Mouse (Mus musculus) C3H10T1/2 (cell line): ENCODE data around the gene Nat14. TPM values are rescaled to one million over a fixed set of nuclear protein-coding genes. Genes with fewer than 3 reads are reported as not detected.

Experiments used
- polyA plus RNA-seq, 2 experiments: library from polyadenylated mRNA; unstranded; fragments of >200 nt; fragmentation: generic; extraction: Trizol; gene quantifications; one replicate each; pipeline ENCODE4 v1.2.1; 2012; ENCODE audit warnings: missing spikeins in 2 of 2

The Nat14 gene
- 1 to 10 TPM in 1 of 2 experiments, under 1 TPM in 1; 0.78 to 6.7 TPM for polyA plus RNA-seq

GRCm38 (mm10) chr7:4921824-4922482, at the start of gene Nat14:
Gene Nat14, plus strand, starts transcription at chr7:4922028.

DNA sequence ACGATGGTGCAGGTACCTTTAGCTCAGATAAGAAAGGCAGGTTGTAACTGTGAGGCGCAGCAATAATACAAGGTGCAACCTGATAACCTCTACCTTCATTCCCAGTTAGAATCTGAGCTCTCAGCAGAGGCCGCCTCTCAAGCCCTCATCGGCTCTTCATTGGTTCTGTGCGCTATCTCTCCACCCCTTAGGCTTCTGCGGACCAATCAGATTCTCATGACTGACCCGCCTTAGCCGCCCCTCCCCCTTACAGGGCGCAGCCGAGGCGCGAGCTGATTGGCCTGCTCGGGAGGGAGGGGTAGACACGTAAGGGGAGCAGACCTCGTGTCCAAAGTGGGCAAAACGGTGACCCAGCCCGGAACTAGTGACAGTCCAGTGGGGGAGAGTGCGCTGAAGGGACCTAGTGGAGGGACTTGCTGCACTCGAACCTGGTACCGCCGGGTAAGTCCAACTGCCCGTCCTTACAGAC, 45.0 kb upstream of the Nat14 start, which contains the start of gene Isoc2a:
Gene Isoc2a, plus strand, starts transcription at position 401 of the 469 bp plus-strand sequence.

GRCm38 (mm10) chr7:4906466-4906950, 15.3 kb upstream of the Nat14 start, which contains the start of gene Gm36210:
Gene Gm36210, minus strand, starts transcription at chr7:4906516.

DNA sequence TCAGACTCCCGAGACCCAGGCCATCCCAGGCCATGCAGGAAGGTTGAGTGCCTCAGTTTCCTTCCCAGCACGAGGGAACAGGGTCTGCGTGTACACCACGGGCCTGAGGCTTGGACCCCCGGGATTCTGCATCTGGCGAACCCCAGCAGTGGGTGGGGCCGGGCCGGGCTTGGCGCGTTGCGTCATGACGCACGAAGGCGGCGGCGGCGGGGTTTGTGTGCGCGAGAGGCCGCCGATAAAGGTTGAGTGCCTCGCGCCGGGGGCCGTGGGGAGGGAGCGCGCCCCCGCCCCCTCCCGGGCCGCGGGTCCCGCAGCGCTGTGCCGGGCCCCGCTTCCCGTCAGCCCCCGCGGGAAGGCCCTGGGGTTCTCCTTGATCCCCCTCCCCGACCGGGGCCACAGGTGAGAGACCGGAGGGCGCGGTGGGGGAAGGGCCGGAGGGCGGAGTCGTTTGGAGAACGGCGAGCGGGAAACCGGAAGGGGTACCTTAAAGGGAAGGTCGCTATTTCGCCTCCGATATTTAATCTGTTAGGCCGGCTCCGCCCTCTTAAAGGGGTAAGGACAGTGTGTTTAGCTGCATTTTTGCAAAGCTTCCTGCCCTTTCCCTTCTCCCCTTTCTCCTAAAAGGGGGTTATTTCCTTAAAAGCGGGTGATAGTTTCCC, 6.7 kb upstream of the Nat14 start, which contains the start of gene Zfp628:
Gene Zfp628, plus strand, starts transcription at position 211 of the 659 bp plus-strand sequence.

GRCm38 (mm10) chr7:4925441-4926381, 3.9 kb downstream of the Nat14 start, which contains the start of gene Ssc5d:
Gene Ssc5d, plus strand, starts transcription at chr7:4925785.

DNA sequence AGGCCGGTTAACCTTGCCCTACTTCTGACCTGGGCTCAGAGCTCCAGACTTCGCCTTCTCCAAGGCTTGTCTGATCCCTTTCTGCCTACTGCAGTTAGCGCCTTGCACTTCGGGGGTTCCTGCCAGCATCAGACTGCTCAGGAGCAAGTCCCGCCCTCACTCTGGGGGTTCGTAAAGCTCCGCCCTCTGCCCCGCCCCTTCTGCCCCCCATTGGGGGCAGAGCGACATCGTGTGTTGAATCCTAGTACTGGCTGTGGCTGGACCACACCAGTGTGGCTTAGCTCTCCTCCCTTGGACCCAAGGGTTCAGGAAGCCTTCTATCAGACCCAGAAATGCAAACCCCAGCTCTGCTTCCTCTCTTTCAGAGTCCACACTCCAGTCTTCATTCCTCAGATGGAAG, 42.4 kb downstream of the Nat14 start, which contains the start of gene Sbk2:
Gene Sbk2, minus strand, starts transcription at position 135 of the 400 bp plus-strand sequence.

GRCm38 (mm10) chr7:4971068-4971467, 49.2 kb downstream of the Nat14 start, which contains the start of gene Sbk3:
Gene Sbk3, minus strand, starts transcription at chr7:4971168.

Other genes with a start within 250 kb of the Nat14 start
- 100 to 1,000 TPM in 1 of 2 experiments, 10 to 100 TPM in 1; 56.4 to 125 TPM for gene Hspbp1, start 237.0 kb upstream of the Nat14 start, polyA plus RNA-seq
- 10 to 100 TPM in 1 of 2 experiments, 1 to 10 TPM in 1; 3.8 to 11.2 TPM for gene Brsk1, start 231.4 kb upstream of the Nat14 start, polyA plus RNA-seq
- gene Tmem150b, start 196.8 kb upstream of the Nat14 start, polyA plus RNA-seq: under 1 TPM; 0.02 to 0.27 TPM
- 10 to 100 TPM in 1 of 2 experiments, 1 to 10 TPM in 1; 6.4 to 30.2 TPM for gene Kmt5c, start 181.9 kb upstream of the Nat14 start, polyA plus RNA-seq
- under 1 TPM; 0.08 to 0.26 TPM for gene Cox6b2, start 168.9 kb upstream of the Nat14 start, polyA plus RNA-seq
- not detected for gene Fam71e2, start 150.7 kb upstream of the Nat14 start, polyA plus RNA-seq
- under 1 TPM; 0.66 to 0.91 TPM for gene Il11, start 139.2 kb upstream of the Nat14 start, polyA plus RNA-seq
- 1 to 10 TPM in 1 of 2 experiments, under 1 TPM in 1; 0.61 to 1.1 TPM for gene Tmem190, start 139.1 kb upstream of the Nat14 start, polyA plus RNA-seq
- 10 to 100 TPM in 1 of 2 experiments, 1 to 10 TPM in 1; 9.5 to 53.2 TPM for gene Tmem238, start 132.4 kb upstream of the Nat14 start, polyA plus RNA-seq
- gene Rpl28, start 129.2 kb upstream of the Nat14 start, polyA plus RNA-seq: over 10,000 TPM in 1 of 2 experiments, 1,000 to 10,000 TPM in 1; 4,560 to 11,128 TPM
- 100 to 1,000 TPM; 315 to 381 TPM for gene Ube2s, start 109.4 kb upstream of the Nat14 start, polyA plus RNA-seq
- gene Shisa7, start 77.3 kb upstream of the Nat14 start, polyA plus RNA-seq: not detected
- under 1 TPM; 0.18 to 0.59 TPM for gene Isoc2b, start 51.8 kb upstream of the Nat14 start, polyA plus RNA-seq
- gene Isoc2a, start 44.9 kb upstream of the Nat14 start, polyA plus RNA-seq: 1 to 10 TPM; 1.5 to 3.4 TPM
- gene Gm36210, start 15.5 kb upstream of the Nat14 start, polyA plus RNA-seq: under 1 TPM in 1 of 2 experiments, not detected in 1; 0.19 TPM
- gene Zfp628, start 6.8 kb upstream of the Nat14 start, polyA plus RNA-seq: 10 to 100 TPM in 1 of 2 experiments, 1 to 10 TPM in 1; 8.1 to 11.7 TPM
- 10 to 100 TPM in 1 of 2 experiments, 1 to 10 TPM in 1; 4.7 to 87.9 TPM for gene Ssc5d, start 3.8 kb downstream of the Nat14 start, polyA plus RNA-seq
- gene Sbk2, start 42.4 kb downstream of the Nat14 start, polyA plus RNA-seq: under 1 TPM; 0.01 to 0.13 TPM
- under 1 TPM; 0.01 to 0.13 TPM for gene Sbk3, start 49.1 kb downstream of the Nat14 start, polyA plus RNA-seq
- 10 to 100 TPM in 1 of 2 experiments, 1 to 10 TPM in 1; 7.9 to 20.1 TPM for gene Zfp579, start 74.1 kb downstream of the Nat14 start, polyA plus RNA-seq
- 10 to 100 TPM; 24.7 to 30.2 TPM for gene Zfp524, start 92.4 kb downstream of the Nat14 start, polyA plus RNA-seq
- 10 to 100 TPM; 22.6 to 29.6 TPM for gene Fiz1, start 92.7 kb downstream of the Nat14 start, polyA plus RNA-seq
- gene Gm44973, start 93.5 kb downstream of the Nat14 start, polyA plus RNA-seq: under 1 TPM; 0.14 to 0.17 TPM
- gene Zfp865, start 98.3 kb downstream of the Nat14 start, polyA plus RNA-seq: 10 to 100 TPM in 1 of 2 experiments, 1 to 10 TPM in 1; 6.3 to 24.5 TPM
- under 1 TPM; 0.12 to 0.55 TPM for gene Ccdc106, start 98.5 kb downstream of the Nat14 start, polyA plus RNA-seq
- gene 4632433K11Rik, start 112.1 kb downstream of the Nat14 start, polyA plus RNA-seq: not detected
- gene Zfp784, start 116.4 kb downstream of the Nat14 start, polyA plus RNA-seq: 1 to 10 TPM; 1.7 to 8.9 TPM
- 10 to 100 TPM; 26.8 to 46.2 TPM for gene Zfp580, start 129.5 kb downstream of the Nat14 start, polyA plus RNA-seq
- 100 to 1,000 TPM; 166 to 202 TPM for gene U2af2, start 140.1 kb downstream of the Nat14 start, polyA plus RNA-seq
- gene Epn1, start 158.2 kb downstream of the Nat14 start, polyA plus RNA-seq: 100 to 1,000 TPM; 130 to 144 TPM
- gene Rfpl4, start 194.9 kb downstream of the Nat14 start, polyA plus RNA-seq: under 1 TPM in 1 of 2 experiments, not detected in 1; 0.06 TPM
- gene Rasl2-9, start 203.9 kb downstream of the Nat14 start, polyA plus RNA-seq: under 1 TPM in 1 of 2 experiments, not detected in 1; 0.05 TPM
- gene Vmn1r55, start 227.6 kb downstream of the Nat14 start, polyA plus RNA-seq: not detected